Mouse (Mus musculus): ENCODE measurements around the gene Layn. TPM values are rescaled to one million over a fixed set of nuclear protein-coding genes. Genes with fewer than 3 reads are reported as not detected.

Layn gene
- 2.1 TPM in 2 replicates for polyA plus RNA-seq (2014; fragmentation: Nextera tagmentation; extraction: Ambion mirVana)

DNA sequence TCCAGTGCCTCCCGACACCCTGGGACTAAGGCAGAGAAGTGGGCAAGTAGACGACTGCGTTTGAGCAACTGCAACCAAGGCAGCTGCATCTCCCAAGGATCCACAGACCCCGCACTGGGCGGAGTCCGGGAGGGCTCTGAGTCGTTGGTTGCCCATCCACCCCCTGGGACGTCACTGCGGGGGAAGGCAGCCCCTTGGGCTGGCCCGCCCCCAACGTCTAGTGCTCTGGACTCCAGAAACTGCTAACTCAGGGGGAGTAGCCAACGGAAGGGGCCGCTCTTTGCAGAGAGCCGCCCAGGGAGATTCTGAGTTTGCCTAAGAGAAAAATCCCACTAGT lies at the start of gene Layn:
TSS of gene Layn (minus strand) at position 116 of the 337 bp plus-strand sequence.
- H3K4me1 ChIP-seq (replicated peaks; ENCODE audit: control insufficient read depth, insufficient read depth, low read length) = peaks cover 8% of the 10 kb centered on the region
- H3K36me3 ChIP-seq (replicated peaks; ENCODE audit: control insufficient read depth, insufficient read depth) = no peaks in the 10 kb centered on the region
- ATAC-seq (ENCODE audit: low FRiP score) (peak; percentile 84; the same call in 1 of the 2 replicates), DNase-seq (ENCODE audit: low spot score) (peak; percentile 42)
- H3K9ac ChIP-seq = 0 out of 2 replicates have a peak within 1 kb of the TSS, but pooled peaks have one; percentile 4
- peaks cover 4% of the 10 kb centered on the region; the same call in 1 of the 2 replicates for H3K27me3 ChIP-seq (ENCODE audit: control insufficient read depth, insufficient read depth, low read length)
- H3K27ac ChIP-seq = no peak within 1 kb of the TSS
- peak within 1 kb of the TSS; percentile 23 for H3K4me3 ChIP-seq (replicated peaks; ENCODE audit: low read length)
- H3K9me3 ChIP-seq (ENCODE audit: control insufficient read depth, low read length) = no peaks in the 10 kb centered on the region
- 0% methylated on average over 14 of the region's 14 CpGs for WGBS
- H3K4me2 ChIP-seq (replicated peaks) = peak within 1 kb of the TSS; percentile 51

DNA sequence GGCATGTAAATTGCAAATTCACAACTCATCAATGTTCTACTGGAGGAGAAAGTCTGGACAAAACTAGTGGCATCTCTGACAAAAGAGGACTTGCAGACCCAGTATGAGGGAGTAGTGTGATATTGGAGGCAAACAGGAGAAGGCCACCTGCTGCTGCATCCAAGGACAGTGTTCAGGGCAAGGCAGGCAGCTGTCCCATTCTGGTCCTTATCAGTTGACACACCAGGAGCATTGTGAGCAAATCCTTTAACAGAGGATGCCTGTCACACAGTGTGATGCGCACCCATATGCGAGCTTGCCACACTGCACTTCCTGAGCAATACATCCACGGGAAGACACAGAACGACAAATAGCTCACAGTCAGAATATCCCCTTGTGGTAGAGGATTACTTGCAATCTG lies 37.9 kb upstream of the Layn start:
- WGBS = 77% methylated on average over 4 of the region's 4 CpGs
- Histone ChIP-seq H3K27me3 (ENCODE audit: control insufficient read depth, insufficient read depth, low read length) (no peaks in the 10 kb centered on the region), H3K9me3 (ENCODE audit: control insufficient read depth, low read length) (no peaks in the 10 kb centered on the region), H3K4me2 (replicated peaks) (no peak overlapping the region), H3K4me1 (replicated peaks; ENCODE audit: control insufficient read depth, insufficient read depth, low read length) (no peaks in the 10 kb centered on the region), H3K27ac (no peak overlapping the region), H3K4me3 (replicated peaks; ENCODE audit: low read length) (no peak overlapping the region), H3K9ac (no peak overlapping the region), H3K36me3 (replicated peaks; ENCODE audit: control insufficient read depth, insufficient read depth) (no peaks in the 10 kb centered on the region)
- ATAC-seq (ENCODE audit: low FRiP score) (no peak), DNase-seq (ENCODE audit: low spot score) (no peak)

DNA sequence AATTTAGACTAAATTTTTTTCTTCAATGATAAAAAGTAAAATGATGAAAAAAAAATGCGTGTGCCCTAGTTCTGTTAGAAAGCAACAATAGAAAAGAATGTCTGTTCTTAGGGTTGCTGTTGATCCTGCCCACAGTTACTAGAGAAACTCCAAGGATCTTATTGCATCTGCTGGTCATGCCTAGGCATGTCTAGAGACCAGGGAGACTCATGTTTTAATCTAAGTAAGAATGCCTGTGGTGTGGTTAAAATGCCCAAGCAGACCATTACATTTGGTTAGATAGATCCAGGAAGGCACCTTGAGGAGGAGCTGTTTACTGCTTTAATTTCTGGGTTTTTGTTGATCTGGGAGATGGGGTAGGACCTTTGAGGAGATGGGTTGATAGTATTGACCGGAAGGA lies 28.9 kb upstream of the Layn start:
- Histone ChIP-seq H3K9ac (no peak overlapping the region), H3K27me3 (ENCODE audit: control insufficient read depth, insufficient read depth, low read length) (no peaks in the 10 kb centered on the region; the same call in 1 of the 2 replicates), H3K4me3 (replicated peaks; ENCODE audit: low read length) (no peak overlapping the region), H3K4me2 (replicated peaks) (no peak overlapping the region), H3K36me3 (replicated peaks; ENCODE audit: control insufficient read depth, insufficient read depth) (no peaks in the 10 kb centered on the region), H3K4me1 (replicated peaks; ENCODE audit: control insufficient read depth, insufficient read depth, low read length) (peaks cover 3% of the 10 kb centered on the region; the same call in 1 of the 2 replicates), H3K27ac (no peak overlapping the region), H3K9me3 (ENCODE audit: control insufficient read depth, low read length) (no peaks in the 10 kb centered on the region)
- DNase-seq (ENCODE audit: low spot score) (no peak), ATAC-seq (ENCODE audit: low FRiP score) (no peak)
- 85% methylated on average over 2 of the region's 2 CpGs for WGBS

DNA sequence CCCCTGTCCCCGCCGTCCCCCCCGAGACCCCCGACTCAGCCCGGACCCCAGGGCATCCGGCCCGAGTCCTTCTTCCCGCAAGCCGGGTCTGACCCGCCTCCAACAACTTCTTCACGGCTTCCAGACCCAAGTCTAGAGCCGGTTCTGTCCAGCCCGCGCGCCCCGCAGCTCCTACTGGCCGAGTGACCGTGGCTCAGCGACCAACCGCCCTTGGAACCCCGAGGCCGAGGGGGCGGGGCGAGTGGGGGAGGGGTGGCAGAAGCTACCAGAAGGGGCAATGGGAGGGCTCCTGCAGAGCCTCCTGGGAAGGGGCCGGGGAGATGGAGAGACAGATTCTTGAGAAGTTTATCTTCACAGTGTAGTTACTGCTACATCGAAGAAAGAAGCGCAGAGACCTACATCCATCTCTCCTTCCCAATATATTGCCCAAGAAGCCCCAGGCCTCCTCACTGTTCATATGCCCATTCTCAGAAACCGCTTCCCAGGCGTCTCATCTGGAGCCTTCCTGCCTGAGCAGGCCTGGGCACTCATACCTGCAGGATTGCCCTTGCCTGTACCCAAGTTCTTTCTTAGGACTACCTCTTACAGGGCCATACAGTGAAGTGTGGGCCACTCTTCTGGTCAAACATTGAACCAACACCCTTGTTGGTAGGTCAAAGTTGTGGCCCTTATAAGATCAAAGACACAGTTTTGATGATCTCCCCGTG lies 27.1 kb upstream of the Layn start:
- Histone ChIP-seq H3K4me1 (replicated peaks; ENCODE audit: control insufficient read depth, insufficient read depth, low read length) (peaks cover 3% of the 10 kb centered on the region; the same call in 1 of the 2 replicates), H3K4me2 (replicated peaks) (peak overlapping the region; percentile 97), H3K36me3 (replicated peaks; ENCODE audit: control insufficient read depth, insufficient read depth) (no peaks in the 10 kb centered on the region), H3K4me3 (replicated peaks; ENCODE audit: low read length) (peak overlapping the region; percentile 50), H3K27ac (no peak overlapping the region), H3K9ac (peak overlapping the region; percentile 76), H3K9me3 (ENCODE audit: control insufficient read depth, low read length) (no peaks in the 10 kb centered on the region), H3K27me3 (ENCODE audit: control insufficient read depth, insufficient read depth, low read length) (no peaks in the 10 kb centered on the region; the same call in 1 of the 2 replicates)
- WGBS = 10% methylated on average over 30 of the region's 30 CpGs
- DNase-seq (ENCODE audit: low spot score) (no peak), ATAC-seq (ENCODE audit: low FRiP score) (peak; percentile 24; the same call in 1 of the 2 replicates)

DNA sequence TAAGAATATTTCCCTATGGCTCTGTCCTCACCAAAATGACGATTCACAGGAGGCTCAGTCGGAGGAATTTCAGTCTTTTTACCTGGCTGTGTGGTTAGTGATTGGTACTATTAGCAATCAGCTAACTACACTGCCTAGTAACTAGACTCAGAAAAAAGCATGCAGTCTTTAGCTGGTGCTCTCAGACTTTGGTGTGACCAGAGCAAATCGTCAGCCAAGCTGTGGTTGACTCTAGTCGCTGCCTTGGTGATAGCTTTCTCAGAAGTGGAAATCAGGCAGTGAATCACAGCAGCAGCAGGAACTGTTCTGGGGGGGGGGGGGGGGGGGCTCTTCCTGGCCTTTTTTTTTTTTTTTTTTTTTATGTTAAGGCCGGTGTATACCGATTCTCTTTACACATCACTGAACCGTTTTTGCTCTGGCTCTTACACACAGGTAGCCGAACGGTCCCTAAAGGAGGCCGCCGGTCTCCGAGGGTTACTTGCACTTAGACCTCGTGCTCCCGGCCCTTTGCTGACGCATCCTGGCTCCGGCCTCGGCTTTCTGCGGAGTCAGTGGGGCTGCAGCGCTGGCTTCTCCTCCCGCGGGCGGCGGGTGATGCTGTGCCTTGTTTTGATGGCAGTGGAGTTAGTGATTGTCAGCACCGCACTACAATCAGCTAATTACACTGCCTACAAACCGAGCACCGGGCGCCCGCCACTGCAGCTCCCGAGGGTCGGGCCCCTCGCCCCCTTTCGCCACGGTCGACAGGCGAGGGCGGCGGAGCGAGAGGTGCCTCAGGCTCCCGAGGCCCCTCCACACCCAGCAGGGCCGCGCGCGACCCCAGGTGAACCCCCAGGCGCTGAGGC lies 26.3 kb upstream of the Layn start:
- 1% methylated on average over 44 of the region's 44 CpGs for WGBS

DNA sequence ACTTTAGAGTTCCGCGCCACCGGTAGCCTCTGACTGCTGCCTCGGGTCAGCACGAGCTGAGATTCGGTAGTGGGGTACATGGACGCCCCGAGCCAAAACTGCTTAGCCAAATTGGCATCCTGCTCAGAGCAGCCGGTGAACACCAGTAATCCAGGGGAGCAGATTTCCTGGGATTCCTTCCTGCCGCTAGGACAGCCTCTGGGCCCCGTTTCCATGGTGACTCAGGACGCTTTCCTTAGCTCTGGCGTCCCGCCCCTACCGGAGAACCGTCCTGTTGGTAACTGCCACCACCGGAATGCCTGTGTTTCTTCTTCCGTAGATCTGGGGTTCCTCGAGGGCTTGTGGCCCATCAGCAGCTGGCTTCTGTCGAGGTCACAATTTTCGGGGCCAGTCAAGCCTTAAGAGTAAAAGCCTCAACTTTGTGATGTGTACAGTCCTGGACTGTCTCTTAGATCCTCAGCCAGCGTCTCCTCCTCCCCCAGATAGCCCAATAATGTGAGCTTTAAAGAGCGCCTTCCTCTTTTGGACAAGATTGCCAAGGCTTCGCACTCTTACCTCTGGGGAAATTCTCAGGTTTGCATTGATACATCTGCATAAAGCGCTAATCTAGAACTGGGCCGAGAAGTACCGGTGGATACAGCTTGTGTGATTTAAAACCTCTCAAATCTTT lies 25.0 kb upstream of the Layn start, which contains the start of gene 4833427G06Rik:
TSS of gene 4833427G06Rik (minus strand) at position 323 of the 670 bp plus-strand sequence.
- H3K9ac ChIP-seq = peak within 1 kb of the TSS; percentile 76; the same call in 1 of the 2 replicates

More for the DNA sequence above, 26.3 kb upstream of the Layn start:
- DNase-seq (ENCODE audit: low spot score) (peak; percentile 60), ATAC-seq (ENCODE audit: low FRiP score) (peak; percentile 68)
- H3K9ac ChIP-seq = peak overlapping the region; percentile 76
- peak overlapping the region; percentile 50 for H3K4me3 ChIP-seq (replicated peaks; ENCODE audit: low read length)
- H3K9me3 ChIP-seq (ENCODE audit: control insufficient read depth, low read length) = no peaks in the 10 kb centered on the region
- H3K36me3 ChIP-seq (replicated peaks; ENCODE audit: control insufficient read depth, insufficient read depth) = no peaks in the 10 kb centered on the region
- H3K4me2 ChIP-seq (replicated peaks) = peak overlapping the region; percentile 97
- 0 out of 2 replicates have a peak overlapping the region, but pooled peaks have one; percentile 15 for H3K27ac ChIP-seq
- no peaks in the 10 kb centered on the region; the same call in 1 of the 2 replicates for H3K27me3 ChIP-seq (ENCODE audit: control insufficient read depth, insufficient read depth, low read length)
- peaks cover 3% of the 10 kb centered on the region; the same call in 1 of the 2 replicates for H3K4me1 ChIP-seq (replicated peaks; ENCODE audit: control insufficient read depth, insufficient read depth, low read length)

DNA sequence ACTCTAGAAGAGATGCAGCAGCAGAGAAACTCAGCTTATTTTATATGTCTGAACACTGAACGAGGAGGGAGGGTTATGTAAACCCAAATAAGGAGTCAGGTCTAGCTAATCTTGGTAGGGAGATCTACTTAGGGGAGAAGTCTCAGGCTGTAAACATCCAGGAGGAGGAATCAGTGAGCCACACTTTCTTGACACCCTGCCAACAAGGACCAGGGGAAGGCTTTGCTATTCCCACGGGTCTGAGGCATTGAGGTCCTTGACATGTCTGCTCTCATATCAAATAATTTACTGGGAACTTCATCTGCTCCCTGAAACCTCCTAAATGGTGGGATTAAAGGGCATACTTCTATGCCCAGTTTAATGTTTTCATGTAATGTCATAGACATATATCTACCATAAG lies 19.4 kb upstream of the Layn start:
- Histone ChIP-seq H3K27me3 (ENCODE audit: control insufficient read depth, insufficient read depth, low read length) (no peaks in the 10 kb centered on the region), H3K4me1 (replicated peaks; ENCODE audit: control insufficient read depth, insufficient read depth, low read length) (no peaks in the 10 kb centered on the region), H3K36me3 (replicated peaks; ENCODE audit: control insufficient read depth, insufficient read depth) (no peaks in the 10 kb centered on the region), H3K4me3 (replicated peaks; ENCODE audit: low read length) (no peak overlapping the region), H3K9ac (no peak overlapping the region), H3K27ac (no peak overlapping the region), H3K9me3 (ENCODE audit: control insufficient read depth, low read length) (no peaks in the 10 kb centered on the region), H3K4me2 (replicated peaks) (no peak overlapping the region)
- ATAC-seq (ENCODE audit: low FRiP score) (no peak), DNase-seq (ENCODE audit: low spot score) (no peak)
- 66% methylated on average over 2 of the region's 2 CpGs for WGBS

More for the DNA sequence above, 25.0 kb upstream of the Layn start, which contains the start of gene 4833427G06Rik:
- H3K9me3 ChIP-seq (ENCODE audit: control insufficient read depth, low read length) = no peaks in the 10 kb centered on the region
- H3K4me3 ChIP-seq (replicated peaks; ENCODE audit: low read length) = peak within 1 kb of the TSS; percentile 50
- WGBS = 7% methylated on average over 27 of the region's 27 CpGs
- no peaks in the 10 kb centered on the region for H3K36me3 ChIP-seq (replicated peaks; ENCODE audit: control insufficient read depth, insufficient read depth)
- peak; percentile 70 for DNase-seq (ENCODE audit: low spot score)
- no peaks in the 10 kb centered on the region; the same call in 1 of the 2 replicates for H3K27me3 ChIP-seq (ENCODE audit: control insufficient read depth, insufficient read depth, low read length)
- peak; percentile 68; the same call in 1 of the 2 replicates for ATAC-seq (ENCODE audit: low FRiP score)
- peaks cover 3% of the 10 kb centered on the region; the same call in 1 of the 2 replicates for H3K4me1 ChIP-seq (replicated peaks; ENCODE audit: control insufficient read depth, insufficient read depth, low read length)
- peak within 1 kb of the TSS; percentile 97 for H3K4me2 ChIP-seq (replicated peaks)
- no peak within 1 kb of the TSS for H3K27ac ChIP-seq

DNA sequence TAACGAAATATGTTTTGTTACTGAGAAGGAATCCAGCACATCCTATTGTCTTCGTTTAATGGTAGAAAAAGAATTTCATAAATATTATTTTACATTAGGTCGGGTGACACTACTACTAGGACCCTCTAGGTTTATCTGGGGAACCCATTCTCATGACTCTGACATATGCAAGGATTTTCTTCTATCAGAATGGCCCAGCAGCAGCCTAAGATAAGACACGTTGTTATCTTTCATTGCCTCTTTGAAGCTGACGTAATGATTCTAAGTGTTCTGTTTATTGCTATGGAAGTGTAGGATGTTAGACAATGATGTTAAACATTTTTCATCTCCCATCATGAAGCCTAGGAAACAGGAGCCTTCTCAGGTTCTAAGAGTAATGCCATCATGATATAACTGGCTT lies 16.8 kb upstream of the Layn start:
- Histone ChIP-seq H3K27me3 (ENCODE audit: control insufficient read depth, insufficient read depth, low read length) (no peaks in the 10 kb centered on the region), H3K9ac (no peak overlapping the region), H3K4me3 (replicated peaks; ENCODE audit: low read length) (no peak overlapping the region), H3K4me2 (replicated peaks) (no peak overlapping the region), H3K9me3 (ENCODE audit: control insufficient read depth, low read length) (no peaks in the 10 kb centered on the region), H3K36me3 (replicated peaks; ENCODE audit: control insufficient read depth, insufficient read depth) (no peaks in the 10 kb centered on the region), H3K27ac (no peak overlapping the region), H3K4me1 (replicated peaks; ENCODE audit: control insufficient read depth, insufficient read depth, low read length) (no peaks in the 10 kb centered on the region)
- ATAC-seq (ENCODE audit: low FRiP score) (no peak), DNase-seq (ENCODE audit: low spot score) (no peak)
- WGBS = 82% methylated on average over 5 of the region's 5 CpGs

All from hindbrain, embryonic 14.5 days (tissue).